Mouse (Mus musculus): ENCODE results near the gene Specc1l.
A peak's percentile ranks its signal among the peaks of the same experiment; 100 is the strongest.

Gene Specc1l

DNA sequence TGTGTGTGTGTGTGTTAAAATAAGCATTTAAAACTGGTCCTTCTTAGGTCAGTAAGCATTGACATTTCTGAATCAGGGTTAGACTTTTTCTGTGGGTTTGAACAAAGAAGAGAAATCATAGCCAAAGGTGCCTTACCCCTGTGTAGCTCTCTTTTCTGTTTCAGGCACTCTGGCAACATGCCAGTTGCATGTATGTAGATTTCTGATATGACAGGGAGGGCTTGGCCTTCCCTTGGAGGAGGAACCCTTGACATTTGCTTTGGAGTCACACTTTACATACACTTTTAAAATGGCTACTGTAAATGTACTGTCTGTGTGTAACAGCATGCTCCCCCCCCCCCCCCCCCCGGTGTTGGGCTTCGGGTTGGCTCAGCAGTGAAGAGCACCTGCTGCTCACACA, 12.8 kb downstream of the Specc1l start:
- DNase-seq (ENCODE audit: low read depth) = no peak

DNA sequence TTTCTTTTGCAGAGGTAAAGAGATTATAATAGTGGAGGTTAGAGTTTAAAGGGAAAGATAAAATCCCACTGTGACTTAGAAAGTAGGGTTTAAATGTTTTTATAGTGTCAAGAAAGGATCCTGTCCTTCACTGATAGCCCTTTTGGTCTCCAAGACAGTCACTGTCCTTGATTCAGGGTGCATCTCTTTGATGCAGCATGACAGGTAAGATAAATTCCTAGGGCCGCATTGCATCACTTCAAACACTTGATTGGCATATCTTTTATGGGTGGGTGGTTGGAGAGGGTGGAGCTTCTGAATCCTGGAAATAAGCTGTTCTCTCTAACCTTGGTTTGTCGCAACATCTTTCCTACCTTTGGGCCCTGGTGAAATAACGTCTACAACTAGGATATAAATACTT, 15.5 kb downstream of the Specc1l start:
- DNase-seq (ENCODE audit: low read depth) = no peak

- DNase-seq (ENCODE audit: low read depth) = no peak
These were observed 18.7 kb downstream of the Specc1l start for GRCm38 (mm10) chr10:75230572-75230971.

DNA sequence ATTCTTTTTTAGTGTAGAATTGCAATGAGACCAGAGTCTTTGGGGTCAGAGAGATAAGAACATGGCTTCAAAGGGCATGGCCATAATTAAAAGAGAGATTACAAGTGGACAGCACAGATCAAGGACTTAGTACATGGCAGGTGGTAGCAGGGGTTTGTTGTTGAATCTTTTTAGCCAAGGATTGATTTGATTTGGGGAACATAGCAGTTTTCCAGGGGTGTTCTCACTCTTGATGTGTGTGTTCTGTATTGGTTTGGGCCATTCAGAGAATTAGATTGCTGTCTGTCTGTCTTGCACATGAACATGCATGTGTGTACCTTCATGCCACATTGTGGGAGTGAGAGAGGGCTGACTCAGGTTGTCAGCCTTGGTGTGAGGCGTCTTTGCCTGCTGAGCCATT, 20.0 kb downstream of the Specc1l start:
- no peak for DNase-seq (ENCODE audit: low read depth)

DNA sequence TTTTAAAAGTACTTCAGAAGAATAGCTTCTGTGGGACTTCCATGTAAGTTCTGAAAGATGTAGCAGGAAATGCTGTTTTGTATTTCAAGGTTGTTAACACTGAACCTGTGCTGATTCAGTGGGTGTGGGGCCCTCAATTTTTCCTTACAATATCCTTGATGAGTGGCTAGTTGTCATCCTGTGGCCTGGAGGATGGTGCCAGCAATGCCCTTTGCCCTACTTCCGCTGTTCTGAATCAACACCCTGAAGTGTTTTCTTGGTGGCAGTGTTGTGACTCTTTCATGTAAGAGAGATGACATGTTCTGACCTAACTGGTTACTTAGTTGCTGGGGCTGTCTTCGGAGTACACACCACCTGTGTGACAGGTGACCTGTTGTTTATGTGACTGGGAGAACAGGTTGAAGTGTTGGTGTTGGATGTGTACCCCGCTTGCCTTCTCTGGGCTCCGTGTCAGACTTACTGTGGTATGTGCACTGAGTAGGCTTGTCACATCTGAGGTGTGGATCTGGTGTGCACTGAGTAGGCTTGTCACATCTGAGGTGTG, 20.8 kb downstream of the Specc1l start:
- DNase-seq (ENCODE audit: low read depth) = no peak

GRCm38 (mm10) chr10:75233489-75233888, 21.6 kb downstream of the Specc1l start:
- DNase-seq (ENCODE audit: low read depth) = no peak

DNA sequence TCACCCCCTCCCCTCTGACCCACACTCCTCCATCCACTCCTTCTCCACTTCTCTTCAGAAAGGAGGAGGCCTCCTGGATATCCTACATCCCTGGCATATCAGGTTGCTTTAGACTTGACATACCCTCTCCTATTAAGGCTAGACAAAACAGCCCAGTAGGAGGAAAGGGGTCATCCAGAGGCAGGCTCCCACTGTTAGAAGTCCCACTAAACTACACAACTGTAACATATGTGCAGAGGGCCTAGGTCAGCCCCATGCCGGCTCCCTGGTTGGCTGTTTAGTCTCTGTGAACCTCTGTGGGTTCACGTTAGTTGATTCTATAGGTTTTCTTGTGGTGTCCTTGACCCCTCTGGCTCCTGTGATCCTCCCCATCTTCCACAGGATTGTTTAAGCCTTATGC, 23.9 kb downstream of the Specc1l start:
- DNase-seq (ENCODE audit: low read depth) = no peak

- no peak for DNase-seq (ENCODE audit: low read depth)
These were observed 24.3 kb downstream of the Specc1l start for GRCm38 (mm10) chr10:75236156-75236555.

GRCm38 (mm10) chr10:75237166-75237565, 25.3 kb downstream of the Specc1l start:
- DNase-seq (ENCODE audit: low read depth) = no peak

GRCm38 (mm10) chr10:75240583-75241250, 28.8 kb downstream of the Specc1l start:
- no peak for DNase-seq (ENCODE audit: low read depth)

DNA sequence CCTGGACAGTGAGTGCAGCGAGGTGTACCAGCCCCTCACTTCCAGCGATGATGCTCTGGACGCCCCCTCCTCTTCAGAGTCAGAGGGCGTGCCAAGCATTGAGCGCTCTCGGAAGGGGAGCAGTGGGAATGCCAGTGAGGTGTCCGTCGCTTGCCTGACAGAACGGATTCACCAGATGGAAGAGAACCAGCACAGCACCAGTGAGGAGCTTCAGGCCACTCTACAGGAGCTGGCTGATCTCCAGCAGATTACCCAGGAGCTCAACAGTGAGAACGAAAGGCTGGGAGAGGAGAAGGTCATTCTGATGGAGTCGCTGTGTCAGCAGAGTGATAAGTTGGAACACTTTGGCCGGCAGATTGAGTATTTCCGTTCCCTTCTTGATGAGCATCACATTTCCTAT, 33.9 kb downstream of the Specc1l start:
- DNase-seq (ENCODE audit: low read depth) = no peak

- DNase-seq (ENCODE audit: low read depth) = no peak
These were observed 34.5 kb downstream of the Specc1l start for GRCm38 (mm10) chr10:75246331-75246730.

GRCm38 (mm10) chr10:75251011-75251410, 39.1 kb downstream of the Specc1l start:
- DNase-seq (ENCODE audit: low read depth) = no peak

- no peak for DNase-seq (ENCODE audit: low read depth)
These were observed 40.6 kb downstream of the Specc1l start for GRCm38 (mm10) chr10:75252301-75253022.

DNA sequence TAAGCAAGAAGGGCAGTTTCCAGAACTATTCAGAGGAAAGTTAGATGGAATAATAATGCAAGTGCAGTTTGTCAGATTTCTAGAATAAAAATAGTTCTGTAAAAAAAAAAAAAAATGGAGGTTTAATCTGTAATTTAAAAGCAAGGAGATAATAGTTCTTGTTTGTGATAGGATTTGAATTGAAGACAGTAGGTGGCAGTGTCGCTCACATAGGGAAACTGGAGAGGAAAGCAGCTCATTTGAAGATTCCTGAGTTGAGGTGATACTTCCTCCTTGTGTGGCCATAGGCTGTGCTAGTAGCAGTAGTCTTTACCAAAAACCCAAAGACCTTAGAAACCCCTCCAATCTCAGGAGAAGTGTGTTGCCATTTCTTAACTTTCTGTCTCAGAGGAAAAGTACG, 43.2 kb downstream of the Specc1l start:
- DNase-seq (ENCODE audit: low read depth) = no peak

- no peak for DNase-seq (ENCODE audit: low read depth)
These were observed 45.5 kb downstream of the Specc1l start for GRCm38 (mm10) chr10:75257401-75257800.

- DNase-seq (ENCODE audit: low read depth) = no peak
These were observed 46.4 kb downstream of the Specc1l start for GRCm38 (mm10) chr10:75258241-75258640.

GRCm38 (mm10) chr10:75261268-75261667, 49.4 kb downstream of the Specc1l start:
- DNase-seq (ENCODE audit: low read depth) = no peak

DNA sequence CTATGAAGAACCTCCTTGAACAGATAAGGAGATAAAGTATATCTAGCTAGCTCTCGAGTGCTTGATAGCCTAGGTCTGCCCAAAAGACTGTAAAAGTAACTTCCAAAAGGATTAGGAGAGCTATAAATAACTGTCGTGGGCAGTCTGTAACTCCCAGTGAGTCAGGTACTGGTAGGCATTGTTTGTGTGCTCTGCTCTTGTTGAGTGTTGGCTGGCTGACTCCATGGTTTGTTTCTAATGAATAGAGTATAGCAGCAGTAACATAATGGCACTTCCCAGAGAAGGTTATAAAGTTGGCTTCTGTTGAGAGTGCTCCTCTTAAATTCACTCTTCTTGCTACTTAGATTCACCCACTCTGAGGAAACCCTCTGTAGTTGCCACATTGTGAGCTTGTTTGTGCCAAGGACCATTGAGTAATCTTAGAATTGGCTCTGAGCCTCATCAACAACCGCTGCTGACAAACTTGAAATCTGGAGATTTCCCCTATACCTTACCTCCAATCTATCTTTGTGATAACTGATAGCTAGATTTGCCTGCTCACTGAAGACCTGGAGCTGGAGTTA, 53.2 kb downstream of the Specc1l start:
- no peak for DNase-seq (ENCODE audit: low read depth)

DNA sequence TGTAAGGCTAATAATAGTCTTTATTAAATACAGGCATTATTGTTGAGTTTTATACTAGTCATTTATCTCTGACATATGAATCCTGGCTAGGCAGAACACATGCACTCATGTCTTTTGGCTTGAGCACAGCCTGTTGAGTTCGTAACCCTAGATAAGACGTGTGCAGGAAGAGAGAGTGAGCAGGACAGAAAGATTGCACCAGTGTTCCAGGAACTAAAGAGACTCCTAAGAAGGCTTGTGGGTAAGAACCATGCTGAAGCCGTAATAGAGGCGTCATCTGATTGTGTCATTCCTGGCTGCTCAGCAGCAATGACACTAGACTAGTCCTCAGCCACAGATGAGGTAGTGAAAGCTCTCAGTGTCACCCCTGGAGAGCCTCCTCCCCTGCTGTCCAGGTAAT, 61.1 kb downstream of the Specc1l start:
- DNase-seq (ENCODE audit: low read depth) = peak; percentile 50

DNA sequence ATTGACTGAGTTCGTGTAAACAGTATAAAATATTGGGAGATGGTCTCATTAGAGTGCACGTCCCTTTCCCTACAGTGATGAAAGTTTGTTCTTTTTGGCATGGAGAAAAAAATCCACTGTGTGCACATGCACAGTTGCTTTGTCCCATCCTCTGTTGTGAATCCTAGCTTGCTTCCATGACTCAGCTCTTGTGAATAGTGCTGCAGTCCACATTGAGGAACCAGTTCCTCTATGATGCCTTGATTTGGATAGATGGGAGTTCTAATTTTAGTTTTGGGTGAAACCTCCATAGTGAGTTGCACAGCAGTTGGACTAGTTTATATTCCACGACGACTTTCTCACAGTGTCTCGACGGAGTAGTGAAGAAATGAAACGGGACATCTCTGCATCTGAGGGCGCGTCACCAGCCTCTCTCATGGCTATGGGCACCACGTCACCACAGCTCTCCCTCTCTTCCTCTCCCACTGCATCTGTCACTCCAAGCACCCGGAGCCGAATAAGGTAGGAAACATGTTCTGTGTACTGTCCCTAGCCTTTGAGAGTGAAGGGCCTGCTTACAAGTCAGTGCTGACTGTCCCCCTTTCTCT, 64.6 kb downstream of the Specc1l start:
- DNase-seq (ENCODE audit: low read depth) = no peak

- no peak for DNase-seq (ENCODE audit: low read depth)
These were observed 65.6 kb downstream of the Specc1l start for GRCm38 (mm10) chr10:75277501-75277900.

GRCm38 (mm10) chr10:75282648-75283047, 70.8 kb downstream of the Specc1l start:
- no peak for DNase-seq (ENCODE audit: low read depth)
